Mouse (Mus musculus) hematopoietic stem cell, adult 5-6 weeks (primary cell): Measurements from ENCODE around the gene Lrrc4b. TPM values are rescaled to one million over a fixed set of nuclear protein-coding genes. Genes with fewer than 3 reads are reported as not detected.
A peak's percentile ranks its signal among the peaks of the same experiment; 100 is the strongest.

ENCODE experiments used
- ATAC-seq, 2 experiments: fragments of 125-278 bp in 1 of 2; replicated peaks in 1 of 2; 2 replicates each; pipeline ENCODE4 v1.8.0; 2016 to 2017; ENCODE audit warnings: inconsistent platforms in 2 of 2, mild to moderate bottlenecking in 2 of 2, moderate number of reproducible peaks in 2 of 2, low read depth in 1 of 2, moderate TSS enrichment in 1 of 2; ENCODE audit not compliant: low FRiP score in 2 of 2, poor library complexity in 2 of 2, severe bottlenecking in 2 of 2, insufficient read depth in 1 of 2, low TSS enrichment in 1 of 2
- total RNA-seq: library from RNA; stranded (forward); fragments of 172-1452, 232-1000 nt; gene quantifications from 2 replicates; pipeline ENCODE4 v1.2.3, GENCODE M21; 2017

Gene Lrrc4b
- total RNA-seq, 1 experiment from 2014 or later, result not detected

- no peak for ATAC-seq
Observed at GRCm38 (mm10) chr7:44460067-44460466, 31.2 kb downstream of the Lrrc4b start.

GRCm38 (mm10) chr7:44460767-44461502 lies 32.1 kb downstream of the Lrrc4b start:
- no peak for ATAC-seq

- no peak for ATAC-seq
Observed at GRCm38 (mm10) chr7:44461503-44462217, 32.8 kb downstream of the Lrrc4b start.

GRCm38 (mm10) chr7:44462218-44463055 lies 33.6 kb downstream of the Lrrc4b start:
- peak; percentile 41 to 47; a peak in 2 of 4 replicates for ATAC-seq

- ATAC-seq, result no peak
Observed at GRCm38 (mm10) chr7:44463056-44463425, 34.2 kb downstream of the Lrrc4b start.

GRCm38 (mm10) chr7:44463556-44464225 lies 34.9 kb downstream of the Lrrc4b start:
- no peak for ATAC-seq

GRCm38 (mm10) chr7:44464511-44464910 lies 35.7 kb downstream of the Lrrc4b start:
- ATAC-seq, result no peak

GRCm38 (mm10) chr7:44465111-44465510 lies 36.3 kb downstream of the Lrrc4b start, which contains the start of gene Aspdh:
TSS of gene Aspdh (plus strand) at chr7:44465391.
- ATAC-seq, result no peak

GRCm38 (mm10) chr7:44466006-44466887 lies 37.4 kb downstream of the Lrrc4b start:
- ATAC-seq, result no peak

- ATAC-seq, result no peak
Observed at GRCm38 (mm10) chr7:44466888-44467311, 38.1 kb downstream of the Lrrc4b start.

GRCm38 (mm10) chr7:44467811-44468411 lies 39.1 kb downstream of the Lrrc4b start, which contains the start of gene Josd2:
TSS of gene Josd2 (plus strand) at chr7:44467980.
- ATAC-seq, result peak; percentile 94 to 96

GRCm38 (mm10) chr7:44468644-44469285 lies 39.9 kb downstream of the Lrrc4b start:
- ATAC-seq, result no peak

GRCm38 (mm10) chr7:44469677-44470675 lies 41.2 kb downstream of the Lrrc4b start:
- no peak for ATAC-seq

GRCm38 (mm10) chr7:44470696-44471612 lies 42.1 kb downstream of the Lrrc4b start:
- no peak for ATAC-seq
